Mouse (Mus musculus) brain, embryonic 14.5 days (tissue): Measurements from ENCODE around the gene Gabrg3.

ENCODE experiments used
- CTCF ChIP-seq: fragments of 200-500 bp; IDR thresholded peaks from 2 replicates; pipeline ENCODE4 v1.5.1; 2012; ENCODE audit warnings: inconsistent platforms, mild to moderate bottlenecking, moderate library complexity, borderline replicate concordance; ENCODE audit not compliant: insufficient read depth, insufficient read length; ENCODE audit errors: extremely low read depth
- POLR2A ChIP-seq: fragments of 200-500 bp; IDR thresholded peaks from 2 replicates; pipeline ENCODE4 v1.6.1; 2012; ENCODE audit warnings: mild to moderate bottlenecking, inconsistent platforms, borderline replicate concordance; ENCODE audit not compliant: poor library complexity, insufficient read depth, insufficient read length, severe bottlenecking; ENCODE audit errors: extremely low read depth

GRCm38 (mm10) chr7:57366013-57366390, 21.0 kb downstream of the Gabrg3 start:
- TF ChIP-seq CTCF (no peak), POLR2A (no peak)
